Mouse (Mus musculus) cortical plate, adult 2 months (tissue): ENCODE results near the gene Atp6v0a4.

ENCODE experiments used
- CTCF ChIP-seq: fragments of 200-500 bp; IDR thresholded peaks from 2 replicates; pipeline ENCODE4 v1.5.1; 2011; ENCODE audit warnings: mild to moderate bottlenecking, control low read depth, low read length; ENCODE audit not compliant: insufficient read depth; ENCODE audit errors: extremely low read depth
- POLR2A ChIP-seq: fragments of 200-500 bp; IDR thresholded peaks from 2 replicates; pipeline ENCODE4 v1.6.1; 2011; ENCODE audit warnings: mild to moderate bottlenecking, low read length, control low read depth; ENCODE audit not compliant: insufficient read depth; ENCODE audit errors: extremely low read depth

- TF ChIP-seq POLR2A (no peak), CTCF (no peak)
Observed at GRCm38 (mm10) chr6:38021406-38021805, 103.0 kb downstream of the Atp6v0a4 start.
